Comparison of ENCODE assay signal across 9 mouse cellular contexts in the genomic region with DNA sequence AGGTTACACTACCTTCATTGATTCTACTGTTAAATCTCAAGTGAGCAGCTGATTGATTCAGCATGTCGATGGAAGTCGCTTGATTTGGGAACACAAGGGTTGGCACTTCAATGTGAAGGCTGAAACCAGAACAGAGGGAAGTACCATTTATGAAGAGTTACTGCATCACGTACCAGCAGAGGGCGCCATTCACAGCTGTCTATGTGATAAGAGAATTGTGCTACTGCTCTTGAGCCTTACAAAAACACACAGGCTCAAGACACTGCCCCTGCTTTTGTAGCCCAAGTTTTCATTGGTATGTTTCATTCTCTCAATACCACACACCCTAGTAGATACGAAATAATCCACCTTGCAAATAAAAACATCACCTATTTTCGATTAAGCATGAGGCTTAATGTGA.
DNase-seq lines count a peak whose midpoint lies in the region; ATAC-seq and TF ChIP-seq lines count a peak whose summit lies in the region.
"Had no signal": no experiment of that assay in that cellular context is flagged by ENCODE, and none has a peak within 500 bp of the region (broad histone marks: within the 10 kb centered on the region; RNA-seq: fewer than 3 reads in every experiment).

No protein-coding gene starts in this region.

- WGBS in lung, adult 2 months = 40% methylated on average over 6 of the region's 6 CpGs
- 43% methylated on average over 6 of the region's 6 CpGs for WGBS in midbrain, embryonic 10.5 days

- H3K9me3 ChIP-seq in midbrain, embryonic 10.5 days (replicated peaks) = no peaks in the 10 kb centered on the region
- H3K9me3 ChIP-seq: embryonic facial prominence, embryonic 13.5 days had no signal

- DNase-seq in lung, postnatal 10 days = peak; percentile 52
- no peak for DNase-seq in lung, adult 2 months
- DNase-seq in c-Kit-positive CD71-positive TER-119-positive erythroid progenitor cells, embryonic 14.5 days (ENCODE audit: low spot score) = peak; percentile 20
- DNase-seq in layer of hippocampus, adult 2 months (ENCODE audit: low spot score in 2 of 2) = peak; percentile 50 to 68
- peak; percentile 59 for DNase-seq in midbrain, embryonic 10.5 days (ENCODE audit: low spot score)
- peak; percentile 20 to 37 for DNase-seq in urinary bladder, adult 18-20 months (ENCODE audit: low spot score in 2 of 2)
- no peak for DNase-seq in spleen, postnatal 36 days (ENCODE audit: low spot score in 2 of 2)

- H3K27me3 ChIP-seq in midbrain, embryonic 10.5 days (ENCODE audit: low read depth, poor library complexity, severe bottlenecking) = no peaks in the 10 kb centered on the region
- H3K27me3 ChIP-seq: embryonic facial prominence, embryonic 13.5 days had no signal

- H3K27ac ChIP-seq in layer of hippocampus, adult 2 months = peak overlapping the region; percentile 82
- no peak overlapping the region for H3K27ac ChIP-seq in midbrain, embryonic 10.5 days (replicated peaks)
- H3K27ac ChIP-seq: embryonic facial prominence, embryonic 13.5 days had no signal

- ATAC-seq in frontal cortex, adult (ENCODE audit: low TSS enrichment) = peak; percentile 96

- no peak for TF ChIP-seq POLR2A in lung, adult 2 months (IDR thresholded peaks at IDR 0.05; ENCODE audit: borderline replicate concordance, extremely low read depth, low read depth, low read length)

- H3K36me3 ChIP-seq in midbrain, embryonic 10.5 days = no peaks in the 10 kb centered on the region
- H3K36me3 ChIP-seq: embryonic facial prominence, embryonic 13.5 days had no signal

- no peak for TF ChIP-seq CTCF in lung, adult 2 months (IDR thresholded peaks at IDR 0.05; ENCODE audit: insufficient read depth, low read length)
- TF ChIP-seq CTCF in layer of hippocampus, adult 2 months (conservative IDR thresholded peaks at IDR 0.05) = peak; percentile 87

- no peaks in the 10 kb centered on the region for H3K4me1 ChIP-seq in lung, adult 2 months (ENCODE audit: control insufficient read depth, insufficient read depth, low read length)
- no peaks in the 10 kb centered on the region for H3K4me1 ChIP-seq in midbrain, embryonic 10.5 days
- H3K4me1 ChIP-seq: embryonic facial prominence, embryonic 13.5 days had no signal

- H3K4me3 ChIP-seq in lung, adult 2 months (replicated peaks; ENCODE audit: extremely low read depth, low read depth, low read length) = no peak overlapping the region
- H3K4me3 ChIP-seq in layer of hippocampus, adult 2 months = no peak overlapping the region
- H3K4me3 ChIP-seq in midbrain, embryonic 10.5 days = no peak overlapping the region
- H3K4me3 ChIP-seq: embryonic facial prominence, embryonic 13.5 days had no signal

Comparison
In these comparisons a context has a peak if more than half of its experiments do, and no peak if none do; other contexts are left out.
1. DNase-seq: peak in lung, postnatal 10 days (single experiment), c-Kit-positive CD71-positive TER-119-positive erythroid progenitor cells, embryonic 14.5 days (single experiment), layer of hippocampus, adult 2 months (2 of 2), midbrain, embryonic 10.5 days (single experiment) and urinary bladder, adult 18-20 months (2 of 2); none in lung, adult 2 months (single experiment) and spleen, postnatal 36 days (0 of 2).